Mouse (Mus musculus) liver, embryonic 15.5 days (tissue): ENCODE data around the gene Acsbg2. TPM values are rescaled to one million over a fixed set of nuclear protein-coding genes. Genes with fewer than 3 reads are reported as not detected.
A peak's percentile ranks its signal among the peaks of the same experiment; 100 is the strongest.

Experiments
- ATAC-seq: fragments of 200-750 bp; cut with Nextera tagmentation; 2 replicates; pipeline ENCODE4 v1.8.0; 2017; ENCODE audit warnings: moderate number of reproducible peaks, mild to moderate bottlenecking, moderate library complexity; ENCODE audit not compliant: insufficient read depth
- H3K27ac ChIP-seq: fragments of 300-500 bp; sonication (generic); replicated peaks from 2 replicates; pipeline ENCODE4 v1.5.1; 2015; ENCODE audit warnings: mild to moderate bottlenecking, inconsistent platforms
- H3K27me3 ChIP-seq: fragments of 300-500 bp; sonication (generic); 2 replicates; pipeline ENCODE4 v1.6.1; 2015; ENCODE audit warnings: mild to moderate bottlenecking, inconsistent platforms
- H3K36me3 ChIP-seq: fragments of 300-500 bp; sonication (generic); replicated peaks from 2 replicates; pipeline ENCODE4 v1.6.1; 2015; ENCODE audit warnings: moderate library complexity, mild to moderate bottlenecking, inconsistent platforms
- H3K4me1 ChIP-seq: fragments of 300-500 bp; sonication (generic); replicated peaks from 2 replicates; pipeline ENCODE4 v1.6.1; 2015; ENCODE audit warnings: inconsistent platforms
- H3K4me2 ChIP-seq: fragments of 300-500 bp; sonication (generic); 2 replicates; pipeline ENCODE4 v1.6.1; 2015; ENCODE audit warnings: moderate library complexity, mild to moderate bottlenecking, inconsistent platforms
- H3K4me3 ChIP-seq: fragments of 300-500 bp; sonication (generic); replicated peaks from 2 replicates; pipeline ENCODE4 v1.5.1; 2015; ENCODE audit warnings: mild to moderate bottlenecking, inconsistent platforms
- H3K9ac ChIP-seq: fragments of 300-500 bp; sonication (generic); 2 replicates; pipeline ENCODE4 v1.6.1; 2015; ENCODE audit warnings: moderate library complexity, mild to moderate bottlenecking, inconsistent platforms
- H3K9me3 ChIP-seq: fragments of 300-500 bp; sonication (generic); replicated peaks from 2 replicates; pipeline ENCODE4 v1.6.1; 2016; ENCODE audit warnings: inconsistent platforms
- WGBS: fragments of 180-500 bp; shearing (Covaris S2); methylation state at CpG from one replicate; pipeline ENCODE4 v1.1.7; 2015; ENCODE audit warnings: mixed read lengths; ENCODE audit not compliant: insufficient replicate concordance; 5-methylcytosine and 5-hydroxymethylcytosine counted together
- polyA plus RNA-seq: library from polyadenylated mRNA; unstranded; fragments of >200 nt; fragmentation: Nextera tagmentation; extraction: Ambion mirVana; gene quantifications from 2 replicates; pipeline ENCODE4 v1.2.1, GENCODE M21; 2015

Gene Acsbg2
- polyA plus RNA-seq, 1 experiment from 2014 or later = not detected

DNA sequence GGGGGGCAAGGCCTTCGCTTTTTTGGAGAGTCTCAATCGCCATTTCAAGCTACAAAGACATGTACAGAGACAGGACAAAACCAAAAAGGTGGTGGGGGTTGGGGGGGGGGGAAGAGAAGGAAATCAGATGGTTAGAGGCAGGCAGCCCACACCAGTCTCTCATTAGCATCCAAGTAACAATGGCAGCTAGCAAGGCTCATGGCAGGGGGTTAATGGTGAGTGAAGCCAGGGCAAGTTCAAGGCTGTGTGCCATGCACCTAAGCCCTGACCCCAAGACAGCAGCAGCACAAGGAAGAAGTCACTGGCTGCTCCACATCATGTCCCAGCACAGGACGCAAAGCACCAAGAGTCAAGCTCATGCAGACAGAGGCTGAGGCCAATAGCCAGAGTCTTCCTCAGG is 75.0 kb downstream of the Acsbg2 start:
- Histone ChIP-seq H3K27me3 (no peaks in the 10 kb centered on the region), H3K4me2 (no peak overlapping the region), H3K36me3 (peaks cover 63% of the 10 kb centered on the region), H3K4me3 (no peak overlapping the region), H3K4me1 (peaks cover 10% of the 10 kb centered on the region), H3K9me3 (no peaks in the 10 kb centered on the region), H3K27ac (no peak overlapping the region), H3K9ac (no peak overlapping the region)
- no peak for ATAC-seq
- whole genome bisulfite sequencing = 79% methylated on average over 3 of the region's 3 CpGs

GRCm38 (mm10) chr17:56793614-56794319 is 80.5 kb downstream of the Acsbg2 start:
- WGBS = 34% methylated on average over 6 of the region's 6 CpGs
- Histone ChIP-seq H3K4me3 (peak overlapping the region; percentile 50), H3K9me3 (no peaks in the 10 kb centered on the region), H3K36me3 (peaks cover 29% of the 10 kb centered on the region), H3K4me1 (peaks cover 48% of the 10 kb centered on the region), H3K4me2 (peak overlapping the region; percentile 64), H3K27ac (peak overlapping the region; percentile 95), H3K9ac (peak overlapping the region; percentile 55), H3K27me3 (no peaks in the 10 kb centered on the region)
- ATAC-seq = peak; percentile 94

Other genes starting within 250 kb of the Acsbg2 start
- gene Lonp1, start 247.6 kb downstream of the Acsbg2 start, polyA plus RNA-seq = 36.9 and 44.5 TPM in 2 replicates
- 0.30 and 0.44 TPM in 2 replicates for gene Catsperd, start 246.3 kb downstream of the Acsbg2 start, polyA plus RNA-seq
- gene Ranbp3, start 201.2 kb downstream of the Acsbg2 start, polyA plus RNA-seq = 40.8 and 42.6 TPM in 2 replicates
- gene Ndufa11, start 156.7 kb downstream of the Acsbg2 start, polyA plus RNA-seq = 210 and 226 TPM in 2 replicates
- gene Vmac, start 156.4 kb downstream of the Acsbg2 start, polyA plus RNA-seq = 2.4 and 2.6 TPM in 2 replicates
- gene Nrtn, start 116.9 kb downstream of the Acsbg2 start, polyA plus RNA-seq = 1.1 and 1.6 TPM in 2 replicates
- 12.5 and 14.4 TPM in 2 replicates for gene Dus3l, start 109.7 kb downstream of the Acsbg2 start, polyA plus RNA-seq
- 0.23 and 0.60 TPM in 2 replicates for gene Prr22, start 104.2 kb downstream of the Acsbg2 start, polyA plus RNA-seq
- gene Rfx2, start 43.4 kb downstream of the Acsbg2 start, polyA plus RNA-seq = 11.9 and 14.6 TPM in 2 replicates
- 0.03 and 0.07 TPM in 2 replicates for gene 1700061G19Rik, start 1.0 kb upstream of the Acsbg2 start, polyA plus RNA-seq
- gene Mllt1, start 61.0 kb upstream of the Acsbg2 start, polyA plus RNA-seq = 9.0 and 10.2 TPM in 2 replicates
- not detected in 2 replicates for gene Acer1, start 107.7 kb upstream of the Acsbg2 start, polyA plus RNA-seq
- gene Clpp, start 115.9 kb upstream of the Acsbg2 start, polyA plus RNA-seq = 67.8 and 75.8 TPM in 2 replicates
- 15.4 and 17.0 TPM in 2 replicates for gene Alkbh7, start 122.9 kb upstream of the Acsbg2 start, polyA plus RNA-seq
- gene Pspn, start 125.6 kb upstream of the Acsbg2 start, polyA plus RNA-seq = not detected in 2 replicates
- gene Gtf2f1, start 136.8 kb upstream of the Acsbg2 start, polyA plus RNA-seq = 46.8 and 48.8 TPM in 2 replicates
- 0.20 and 0.36 TPM in 2 replicates for gene Gm17949, start 137.0 kb upstream of the Acsbg2 start, polyA plus RNA-seq
- 20.9 and 21.4 TPM in 2 replicates for gene Khsrp, start 157.1 kb upstream of the Acsbg2 start, polyA plus RNA-seq
- gene Slc25a41, start 167.2 kb upstream of the Acsbg2 start, polyA plus RNA-seq = not detected in 2 replicates
- gene Crb3, start 184.7 kb upstream of the Acsbg2 start, polyA plus RNA-seq = 11.1 and 11.2 TPM in 2 replicates
- gene Slc25a23, start 185.4 kb upstream of the Acsbg2 start, polyA plus RNA-seq = 4.9 and 7.0 TPM in 2 replicates
- gene Dennd1c, start 204.1 kb upstream of the Acsbg2 start, polyA plus RNA-seq = 2.6 and 4.2 TPM in 2 replicates
- 0.29 and 0.31 TPM in 2 replicates for gene Tubb4a, start 213.3 kb upstream of the Acsbg2 start, polyA plus RNA-seq
- gene Tnfsf9, start 230.9 kb upstream of the Acsbg2 start, polyA plus RNA-seq = 0.71 and 0.76 TPM in 2 replicates